Mouse (Mus musculus): ENCODE results near the gene Sell.

The Sell gene

GRCm38 (mm10) chr1:164062856-164063255 is 1.1 kb downstream of the Sell start:
- DNase-seq (ENCODE audit: low read depth, low spot score) = no peak
- H3K27me3 ChIP-seq (ENCODE audit: control insufficient read depth, insufficient read depth, low read length, poor library complexity, severe bottlenecking) = no peaks in the 10 kb centered on the region

DNA sequence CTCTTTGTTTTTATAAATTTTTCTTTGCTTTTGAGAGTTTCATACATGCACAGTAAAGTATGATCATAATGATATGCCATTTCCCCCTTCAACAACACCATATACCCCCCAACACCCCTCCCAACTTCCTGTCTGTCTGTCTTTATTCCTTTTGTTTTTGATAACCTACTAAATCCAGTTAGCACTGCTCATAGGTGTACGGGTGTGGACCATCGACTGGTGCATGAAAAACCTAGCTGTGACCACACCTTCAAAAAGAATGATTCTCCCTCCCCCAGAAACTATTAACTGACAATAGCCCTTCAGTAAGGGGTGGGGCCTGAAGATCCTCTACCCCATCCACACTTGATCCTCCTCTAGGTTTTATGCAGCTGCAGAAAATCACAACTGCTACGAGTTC is 2.0 kb downstream of the Sell start:
- Histone ChIP-seq H3K27me3 (ENCODE audit: control insufficient read depth, insufficient read depth, low read length, poor library complexity, severe bottlenecking) (no peaks in the 10 kb centered on the region), H3K36me3 (ENCODE audit: control insufficient read depth, insufficient read depth, low read length, poor library complexity, severe bottlenecking) (peaks cover 17% of the 10 kb centered on the region)
- no peak for DNase-seq (ENCODE audit: low read depth, low spot score)

More at GRCm38 (mm10) chr1:164062856-164063255, 1.1 kb downstream of the Sell start:
- H3K36me3 ChIP-seq (ENCODE audit: control insufficient read depth, insufficient read depth, low read length, poor library complexity, severe bottlenecking) = peaks cover 16% of the 10 kb centered on the region

GRCm38 (mm10) chr1:164069261-164069660 is 7.5 kb downstream of the Sell start:
- peak; percentile 37 for DNase-seq (ENCODE audit: low read depth, low spot score)
- Histone ChIP-seq H3K36me3 (ENCODE audit: control insufficient read depth, insufficient read depth, low read length, poor library complexity, severe bottlenecking) (peaks cover 27% of the 10 kb centered on the region), H3K27me3 (ENCODE audit: control insufficient read depth, insufficient read depth, low read length, poor library complexity, severe bottlenecking) (no peaks in the 10 kb centered on the region)

DNA sequence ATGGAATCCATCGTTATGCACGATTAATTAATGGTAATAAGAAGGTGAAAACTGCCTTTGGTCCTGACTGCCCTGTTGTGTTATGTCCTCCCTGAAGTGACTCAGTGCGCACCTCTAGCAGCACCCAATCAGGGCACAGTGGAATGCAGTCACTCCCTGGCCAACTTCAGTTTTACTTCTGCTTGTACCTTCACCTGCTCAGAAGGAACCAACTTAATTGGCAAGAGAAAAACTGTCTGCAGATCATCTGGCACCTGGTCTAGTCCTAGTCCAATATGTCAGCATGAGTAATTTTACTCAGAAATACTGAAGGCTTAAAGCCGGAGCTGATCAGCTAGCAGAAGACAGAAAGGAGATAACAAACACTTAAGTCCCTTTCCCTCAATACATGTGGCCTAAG is 8.7 kb downstream of the Sell start:
- H3K36me3 ChIP-seq (ENCODE audit: control insufficient read depth, insufficient read depth, low read length, poor library complexity, severe bottlenecking) = peaks cover 21% of the 10 kb centered on the region
- no peaks in the 10 kb centered on the region for H3K27me3 ChIP-seq (ENCODE audit: control insufficient read depth, insufficient read depth, low read length, poor library complexity, severe bottlenecking)
- DNase-seq (ENCODE audit: low read depth, low spot score) = peak; percentile 68

DNA sequence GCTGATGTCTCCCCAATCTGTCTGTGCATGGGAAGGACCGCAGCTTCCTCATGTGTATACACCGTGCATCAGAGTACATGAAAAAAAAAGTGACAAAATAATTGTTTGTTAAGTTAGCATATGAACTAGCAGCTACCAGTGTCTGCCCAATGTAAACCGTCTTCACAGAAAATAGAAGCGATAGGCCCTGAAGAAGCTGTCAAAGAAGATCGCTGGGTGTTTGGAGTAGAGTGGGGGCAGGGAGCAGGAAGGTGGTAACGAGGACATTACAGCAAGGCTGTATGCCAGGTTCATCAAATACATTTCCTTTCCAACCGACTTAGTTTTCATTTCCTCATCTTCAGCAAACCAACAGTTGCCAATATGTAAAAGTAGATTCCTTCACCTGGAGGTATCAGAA is 9.3 kb downstream of the Sell start:
- peak; percentile 69 for DNase-seq (ENCODE audit: low read depth, low spot score)
- peaks cover 20% of the 10 kb centered on the region; the same call in 1 of the 2 replicates for H3K36me3 ChIP-seq (ENCODE audit: control insufficient read depth, insufficient read depth, low read length, poor library complexity, severe bottlenecking)
- no peaks in the 10 kb centered on the region for H3K27me3 ChIP-seq (ENCODE audit: control insufficient read depth, insufficient read depth, low read length, poor library complexity, severe bottlenecking)

DNA sequence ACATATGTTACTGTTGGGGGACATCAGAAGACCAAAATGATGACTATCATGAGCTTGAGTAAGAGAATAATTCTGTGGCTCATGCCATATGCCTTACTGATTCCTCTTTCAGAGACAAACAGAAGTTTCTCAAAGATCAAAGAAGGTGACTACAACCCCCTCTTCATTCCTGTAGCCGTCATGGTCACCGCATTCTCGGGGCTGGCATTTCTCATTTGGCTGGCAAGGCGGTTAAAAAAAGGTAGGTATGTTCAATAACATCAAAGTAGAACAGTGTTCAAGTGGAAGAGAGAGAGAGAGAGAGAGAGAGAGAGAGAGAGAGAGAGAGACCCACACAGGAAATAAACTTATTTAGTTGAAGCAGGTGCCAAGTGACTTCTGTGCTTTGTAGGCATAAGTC is 10.2 kb downstream of the Sell start:
- DNase-seq (ENCODE audit: low read depth, low spot score) = no peak
- Histone ChIP-seq H3K36me3 (ENCODE audit: control insufficient read depth, insufficient read depth, low read length, poor library complexity, severe bottlenecking) (peaks cover 18% of the 10 kb centered on the region; the same call in 1 of the 2 replicates), H3K27me3 (ENCODE audit: control insufficient read depth, insufficient read depth, low read length, poor library complexity, severe bottlenecking) (no peaks in the 10 kb centered on the region)

DNA sequence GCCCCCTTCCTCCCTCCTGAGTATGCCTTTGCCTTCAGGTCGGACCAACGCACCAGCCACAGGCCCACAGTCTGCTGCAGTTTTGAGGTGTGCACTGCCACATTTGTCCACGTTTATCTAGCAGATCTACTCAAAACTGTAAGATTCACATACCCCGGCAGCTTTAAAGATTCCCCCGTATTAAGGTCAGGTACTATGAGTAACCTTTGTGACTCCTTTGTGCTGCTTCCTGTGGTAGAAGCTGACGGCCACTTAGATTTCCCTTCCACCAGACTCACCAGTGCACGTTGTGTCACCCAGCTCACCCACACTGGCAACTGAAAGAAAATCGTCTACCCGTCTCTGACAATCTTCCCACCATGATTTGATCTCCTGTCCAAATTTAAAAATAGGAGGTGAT is 11.3 kb downstream of the Sell start:
- no peak for DNase-seq (ENCODE audit: low read depth, low spot score)
- no peaks in the 10 kb centered on the region for H3K27me3 ChIP-seq (ENCODE audit: control insufficient read depth, insufficient read depth, low read length, poor library complexity, severe bottlenecking)
- H3K36me3 ChIP-seq (ENCODE audit: control insufficient read depth, insufficient read depth, low read length, poor library complexity, severe bottlenecking) = peaks cover 11% of the 10 kb centered on the region; the same call in 1 of the 2 replicates

- DNase-seq (ENCODE audit: low read depth, low spot score) = no peak
- Histone ChIP-seq H3K36me3 (ENCODE audit: control insufficient read depth, insufficient read depth, low read length, poor library complexity, severe bottlenecking) (peaks cover 11% of the 10 kb centered on the region; the same call in 1 of the 2 replicates), H3K27me3 (ENCODE audit: control insufficient read depth, insufficient read depth, low read length, poor library complexity, severe bottlenecking) (no peaks in the 10 kb centered on the region)
Observed at GRCm38 (mm10) chr1:164073803-164074202, 12.0 kb downstream of the Sell start.

DNA sequence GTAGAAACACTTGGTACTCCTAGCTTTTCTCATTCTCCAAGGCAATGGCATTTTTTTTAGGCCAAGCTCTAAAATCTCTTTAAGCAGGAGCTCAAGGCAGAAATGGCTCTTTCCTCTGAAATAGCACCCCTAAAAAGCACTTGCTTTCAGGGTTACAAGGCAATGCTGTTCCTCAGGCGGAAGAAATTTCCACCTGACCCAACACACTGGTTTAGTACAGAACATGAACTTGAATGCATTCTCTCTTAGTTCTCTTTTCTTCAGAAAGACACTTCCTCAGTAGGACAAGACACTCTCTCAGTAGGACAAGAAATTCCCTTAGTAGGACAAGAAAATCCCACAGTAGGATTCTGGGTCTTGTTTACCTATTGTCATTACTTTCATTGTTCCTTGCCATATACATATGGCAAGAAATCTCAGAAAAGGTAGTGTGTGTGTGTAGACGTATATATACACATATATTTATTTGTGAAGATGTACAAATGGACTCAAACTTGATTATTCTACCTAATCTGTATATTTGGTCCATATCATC is 12.9 kb downstream of the Sell start:
- DNase-seq (ENCODE audit: low read depth, low spot score) = peak; percentile 56
- Histone ChIP-seq H3K27me3 (ENCODE audit: control insufficient read depth, insufficient read depth, low read length, poor library complexity, severe bottlenecking) (no peaks in the 10 kb centered on the region), H3K36me3 (ENCODE audit: control insufficient read depth, insufficient read depth, low read length, poor library complexity, severe bottlenecking) (peaks cover 10% of the 10 kb centered on the region; the same call in 1 of the 2 replicates)

GRCm38 (mm10) chr1:164075416-164075815 is 13.6 kb downstream of the Sell start:
- no peak for DNase-seq (ENCODE audit: low read depth, low spot score)

DNA sequence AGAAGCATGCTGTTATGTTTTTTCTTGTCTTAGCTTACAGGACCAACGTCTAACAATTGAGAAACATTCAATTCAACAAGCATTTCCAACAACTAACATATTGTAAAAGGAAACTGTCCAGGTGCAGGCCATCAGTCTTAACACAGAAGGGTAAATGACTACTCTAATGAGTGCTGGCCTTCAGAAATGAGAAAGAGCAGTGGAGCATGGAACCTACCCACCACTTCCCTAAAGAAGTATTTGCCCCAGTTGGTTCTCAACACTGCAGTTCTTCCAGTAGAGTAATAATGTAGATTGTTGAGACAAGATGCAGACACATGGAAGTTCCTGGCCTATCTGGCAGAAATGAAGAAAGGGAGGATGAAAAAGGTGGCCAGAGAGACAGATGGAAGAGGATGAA is 14.7 kb downstream of the Sell start:
- H3K27me3 ChIP-seq (ENCODE audit: control insufficient read depth, insufficient read depth, low read length, poor library complexity, severe bottlenecking) = no peaks in the 10 kb centered on the region
- H3K36me3 ChIP-seq (ENCODE audit: control insufficient read depth, insufficient read depth, low read length, poor library complexity, severe bottlenecking) = peaks cover 23% of the 10 kb centered on the region; the same call in 1 of the 2 replicates
- peak; percentile 77 for DNase-seq (ENCODE audit: low read depth, low spot score)

More at GRCm38 (mm10) chr1:164075416-164075815, 13.6 kb downstream of the Sell start:
- H3K27me3 ChIP-seq (ENCODE audit: control insufficient read depth, insufficient read depth, low read length, poor library complexity, severe bottlenecking) = no peaks in the 10 kb centered on the region
- H3K36me3 ChIP-seq (ENCODE audit: control insufficient read depth, insufficient read depth, low read length, poor library complexity, severe bottlenecking) = peaks cover 18% of the 10 kb centered on the region; the same call in 1 of the 2 replicates

DNA sequence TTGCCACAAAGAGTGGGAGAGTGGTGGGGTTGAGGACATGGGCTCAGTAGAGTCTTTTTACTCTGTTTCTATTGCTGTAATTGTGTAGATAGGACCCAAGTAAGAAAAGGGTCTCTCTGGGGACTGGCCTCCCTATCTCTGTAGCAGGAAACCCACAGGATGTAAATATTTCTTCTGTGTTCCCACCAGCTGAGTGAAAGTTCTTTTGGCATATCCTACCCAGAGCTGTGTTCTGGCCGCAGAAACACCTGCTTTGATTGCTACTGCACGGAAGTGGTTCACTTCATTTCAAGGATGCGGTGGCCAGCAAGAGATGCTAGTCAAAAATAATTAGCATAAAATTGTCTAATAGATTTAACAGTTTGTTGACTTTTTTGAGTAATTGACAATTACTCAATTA is 15.2 kb downstream of the Sell start:
- H3K36me3 ChIP-seq (ENCODE audit: control insufficient read depth, insufficient read depth, low read length, poor library complexity, severe bottlenecking) = peaks cover 23% of the 10 kb centered on the region; the same call in 1 of the 2 replicates
- H3K27me3 ChIP-seq (ENCODE audit: control insufficient read depth, insufficient read depth, low read length, poor library complexity, severe bottlenecking) = no peaks in the 10 kb centered on the region
- DNase-seq (ENCODE audit: low read depth, low spot score) = peak; percentile 44

- Histone ChIP-seq H3K27me3 (ENCODE audit: control insufficient read depth, insufficient read depth, low read length, poor library complexity, severe bottlenecking) (no peaks in the 10 kb centered on the region), H3K36me3 (ENCODE audit: control insufficient read depth, insufficient read depth, low read length, poor library complexity, severe bottlenecking) (peaks cover 16% of the 10 kb centered on the region; the same call in 1 of the 2 replicates)
- DNase-seq (ENCODE audit: low read depth, low spot score) = peak; percentile 70
Observed at GRCm38 (mm10) chr1:164078323-164078741, 16.6 kb downstream of the Sell start.

DNA sequence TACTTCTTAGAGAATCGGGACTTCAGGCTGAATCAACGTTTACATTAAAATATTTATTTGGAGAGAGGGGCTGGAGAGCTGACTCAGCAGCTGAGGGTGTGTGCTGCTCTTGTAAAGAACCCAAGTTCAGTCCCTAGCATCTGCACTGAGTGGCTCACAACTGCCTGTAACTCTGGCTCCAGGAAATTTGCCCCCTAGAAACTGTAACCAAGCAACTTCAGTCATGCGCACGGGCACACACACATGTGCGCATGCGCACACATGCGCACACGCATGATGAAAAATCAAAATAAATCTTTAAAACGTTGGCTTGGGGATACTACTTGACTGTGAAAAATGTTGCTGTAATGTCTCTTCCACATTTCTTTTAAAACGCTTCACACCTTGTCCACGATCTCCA is 17.3 kb downstream of the Sell start:
- DNase-seq (ENCODE audit: low read depth, low spot score) = no peak
- H3K36me3 ChIP-seq (ENCODE audit: control insufficient read depth, insufficient read depth, low read length, poor library complexity, severe bottlenecking) = peaks cover 13% of the 10 kb centered on the region; the same call in 1 of the 2 replicates

GRCm38 (mm10) chr1:164083046-164083445 is 21.3 kb downstream of the Sell start:
- peaks cover 13% of the 10 kb centered on the region; the same call in 1 of the 2 replicates for H3K36me3 ChIP-seq (ENCODE audit: control insufficient read depth, insufficient read depth, low read length, poor library complexity, severe bottlenecking)
- H3K27me3 ChIP-seq (ENCODE audit: control insufficient read depth, insufficient read depth, low read length, poor library complexity, severe bottlenecking) = no peaks in the 10 kb centered on the region
- no peak for DNase-seq (ENCODE audit: low read depth, low spot score)

More for the DNA sequence above, 17.3 kb downstream of the Sell start:
- no peaks in the 10 kb centered on the region for H3K27me3 ChIP-seq (ENCODE audit: control insufficient read depth, insufficient read depth, low read length, poor library complexity, severe bottlenecking)

DNA sequence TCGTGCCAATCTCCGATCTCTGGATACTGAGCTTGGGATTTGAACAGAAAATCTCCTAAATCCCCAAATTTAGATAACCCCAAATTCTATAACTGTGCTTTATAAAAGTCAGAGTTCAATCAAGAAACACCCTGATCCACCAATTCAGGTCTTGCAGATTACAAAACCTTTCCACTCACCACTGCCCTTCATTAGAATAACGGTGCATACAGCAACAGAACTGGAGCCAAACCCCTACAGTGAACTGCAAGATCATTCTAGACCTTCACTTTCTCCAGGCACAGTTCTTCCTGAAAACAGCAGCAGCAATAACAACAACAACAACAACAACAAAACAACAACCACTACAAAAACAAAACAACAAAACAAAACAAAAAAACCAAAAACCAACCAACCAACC is 25.0 kb downstream of the Sell start:
- Histone ChIP-seq H3K36me3 (ENCODE audit: control insufficient read depth, insufficient read depth, low read length, poor library complexity, severe bottlenecking) (no peaks in the 10 kb centered on the region), H3K27me3 (ENCODE audit: control insufficient read depth, insufficient read depth, low read length, poor library complexity, severe bottlenecking) (no peaks in the 10 kb centered on the region)
- DNase-seq (ENCODE audit: low read depth, low spot score) = no peak

Measured in splenic B cell, adult 2 months (primary cell).